Mouse (Mus musculus) mammary gland, adult 2 months (tissue): ENCODE data around the gene Gabra4. TPM values are rescaled to one million over a fixed set of nuclear protein-coding genes. Genes with fewer than 3 reads are reported as not detected.

Source experiments
- polyA plus RNA-seq: library from polyadenylated mRNA; depleted of rRNA; stranded (reverse); fragments of >200 nt; gene quantifications from 2 replicates; pipeline ENCODE4 v1.2.3, GENCODE M21; 2012; ENCODE audit warnings: low replicate concordance; rRNA removed

Gabra4 gene
- polyA plus RNA-seq: not detected in 2 replicates

GRCm38 (mm10) chr5:71658115-71658497 is at the start of gene Gabra4:
Gene Gabra4, minus strand, starts transcription at chr5:71658308.

GRCm38 (mm10) chr5:71657482-71658114 is 510 bp downstream of the Gabra4 start, which contains the start of gene Gabrb1:
Gene Gabrb1, plus strand, starts transcription at chr5:71658113.

GRCm38 (mm10) chr5:71548079-71548478 is 110.0 kb downstream of the Gabra4 start, which contains the start of gene Cox7b2:
Gene Cox7b2, minus strand, starts transcription at chr5:71548205.

Other genes starting within 250 kb of the Gabra4 start
- not detected in 2 replicates for gene Cox7b2, start 110.1 kb downstream of the Gabra4 start, polyA plus RNA-seq
- not detected in 2 replicates for gene Gabrb1, start 195 bp downstream of the Gabra4 start, polyA plus RNA-seq